Mouse (Mus musculus) ES-Bruce4 (cell line): ENCODE measurements around the gene Procr.

ENCODE experiments used
- CTCF ChIP-seq: IDR thresholded peaks from one replicate; pipeline ENCODE4 v1.8.1; 2011; ENCODE audit warnings: low read depth, low read length
- EP300 ChIP-seq: IDR thresholded peaks from 2 replicates; pipeline ENCODE4 v1.6.1; 2011; ENCODE audit warnings: low read depth, low read length; ENCODE audit not compliant: insufficient read depth
- POLR2A ChIP-seq: IDR thresholded peaks from one replicate; pipeline ENCODE4 v1.8.1; 2011; ENCODE audit warnings: low read length; ENCODE audit not compliant: insufficient read depth

DNA sequence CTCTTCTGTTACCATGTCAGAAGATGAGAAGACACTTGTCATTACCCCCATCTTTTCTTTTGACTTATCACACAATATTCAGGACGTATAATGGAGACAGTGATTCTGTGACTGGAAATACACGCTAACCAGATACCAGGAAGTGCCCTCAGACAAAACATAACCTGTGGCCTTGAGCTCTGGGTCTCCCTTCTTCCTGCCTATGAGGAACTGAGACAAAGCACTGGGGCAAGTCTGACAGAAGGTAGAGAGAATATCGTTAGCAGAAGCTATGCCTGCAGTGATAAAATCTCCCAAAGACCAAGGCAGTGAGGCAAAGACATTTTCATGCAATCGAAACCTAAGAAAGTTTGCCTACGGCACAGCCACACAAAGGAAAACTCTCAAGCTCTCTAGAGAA is 30.3 kb upstream of the Procr start:
- TF ChIP-seq CTCF (no peak), POLR2A (no peak), EP300 (no peak)
